8 mouse cellular contexts compared by ENCODE assay signal in genomic region chr2:78870443-78871025, GRCm38 (mm10). TPM values are rescaled to one million over a fixed set of nuclear protein-coding genes. Genes with fewer than 3 reads are reported as not detected.
DNase-seq lines count a peak whose midpoint lies in the region; ATAC-seq and TF ChIP-seq lines count a peak whose summit lies in the region.

No protein-coding gene starts in this region.

- WGBS in kidney, postnatal 0 days, result 9% methylated on average over 10 of the region's 10 CpGs
- 8% methylated on average over 10 of the region's 10 CpGs for WGBS in intestine, embryonic 15.5 days
- WGBS in midbrain, embryonic 16.5 days, result 3% methylated on average over 10 of the region's 10 CpGs

- H3K4me2 ChIP-seq in kidney, postnatal 0 days (ENCODE audit: low read length), result peak overlapping the region; percentile 83
- peak overlapping the region; percentile 70 for H3K4me2 ChIP-seq in intestine, embryonic 15.5 days (replicated peaks)
- H3K4me2 ChIP-seq in midbrain, embryonic 16.5 days (ENCODE audit: low read length), result peak overlapping the region; percentile 81

- H3K4me1 ChIP-seq in kidney, postnatal 0 days (replicated peaks; ENCODE audit: insufficient read depth, low read length), result peaks cover 18% of the 10 kb centered on the region
- peaks cover 63% of the 10 kb centered on the region for H3K4me1 ChIP-seq in erythroblast, embryonic 14.5 days (ENCODE audit: control insufficient read depth)
- H3K4me1 ChIP-seq in intestine, embryonic 15.5 days (replicated peaks), result peaks cover 14% of the 10 kb centered on the region; the same call in 1 of the 2 replicates
- H3K4me1 ChIP-seq in midbrain, embryonic 16.5 days (ENCODE audit: control insufficient read depth, insufficient read depth, low read length), result peaks cover 29% of the 10 kb centered on the region

- peak overlapping the region; percentile 99 for H3K9ac ChIP-seq in kidney, postnatal 0 days (ENCODE audit: low read depth, low read length)
- H3K9ac ChIP-seq in intestine, embryonic 15.5 days, result peak overlapping the region; percentile 90
- H3K9ac ChIP-seq in midbrain, embryonic 16.5 days (ENCODE audit: low read depth, low read length), result peak overlapping the region; percentile 97

- H3K27ac ChIP-seq in kidney, postnatal 0 days, result 0 out of 2 replicates have a peak overlapping the region, but pooled peaks have one; percentile 47
- 0 out of 2 replicates have a peak overlapping the region, but pooled peaks have one; percentile 30 for H3K27ac ChIP-seq in intestine, embryonic 15.5 days
- H3K27ac ChIP-seq in midbrain, embryonic 16.5 days (ENCODE audit: low read length), result peak overlapping the region; percentile 98

- H3K9me3 ChIP-seq in kidney, postnatal 0 days (replicated peaks; ENCODE audit: low read length), result no peaks in the 10 kb centered on the region
- H3K9me3 ChIP-seq in erythroblast, embryonic 14.5 days (ENCODE audit: control insufficient read depth, low read length), result no peaks in the 10 kb centered on the region
- H3K9me3 ChIP-seq in intestine, embryonic 15.5 days, result no peaks in the 10 kb centered on the region
- no peaks in the 10 kb centered on the region for H3K9me3 ChIP-seq in midbrain, embryonic 16.5 days (replicated peaks; ENCODE audit: control insufficient read depth, low read length, poor library complexity, severe bottlenecking)

- DNase-seq in kidney, postnatal 0 days (ENCODE audit: low spot score), result no peak
- DNase-seq in kidney, adult 9 months, result no peak
- DNase-seq in adrenal gland, adult 8-10 months, result peak; percentile 13
- no peak for DNase-seq in left cerebral cortex, adult 9 months (ENCODE audit: low spot score in 2 of 2)

- no peak for ATAC-seq in kidney, postnatal 0 days (replicated peaks; ENCODE audit: low FRiP score, low read depth)
- no peak for ATAC-seq in intestine, embryonic 15.5 days
- no peak for ATAC-seq in midbrain, embryonic 16.5 days
- no peak for ATAC-seq in granulocyte monocyte progenitor cell, adult 5-6 weeks (replicated peaks; ENCODE audit: poor library complexity, severe bottlenecking)

- H3K4me3 ChIP-seq in kidney, postnatal 0 days (replicated peaks; ENCODE audit: low read depth, low read length), result peak overlapping the region; percentile 93
- peak overlapping the region; percentile 91 for H3K4me3 ChIP-seq in erythroblast, embryonic 14.5 days (replicated peaks)
- H3K4me3 ChIP-seq in intestine, embryonic 15.5 days (replicated peaks), result peak overlapping the region; percentile 66
- peak overlapping the region; percentile 65 for H3K4me3 ChIP-seq in midbrain, embryonic 16.5 days (ENCODE audit: low read depth, low read length)

- no peaks in the 10 kb centered on the region for H3K36me3 ChIP-seq in kidney, postnatal 0 days (ENCODE audit: insufficient read depth, low read length)
- peaks cover 52% of the 10 kb centered on the region for H3K36me3 ChIP-seq in erythroblast, embryonic 14.5 days (ENCODE audit: control insufficient read depth)
- H3K36me3 ChIP-seq in intestine, embryonic 15.5 days, result no peaks in the 10 kb centered on the region
- H3K36me3 ChIP-seq in midbrain, embryonic 16.5 days (ENCODE audit: control insufficient read depth, insufficient read depth, low read length), result no peaks in the 10 kb centered on the region

- no peaks in the 10 kb centered on the region for H3K27me3 ChIP-seq in kidney, postnatal 0 days (ENCODE audit: insufficient read depth, low read length)
- H3K27me3 ChIP-seq in erythroblast, embryonic 14.5 days (ENCODE audit: control insufficient read depth), result no peaks in the 10 kb centered on the region
- no peaks in the 10 kb centered on the region for H3K27me3 ChIP-seq in intestine, embryonic 15.5 days (replicated peaks)
- H3K27me3 ChIP-seq in midbrain, embryonic 16.5 days (ENCODE audit: control insufficient read depth, insufficient read depth, low read depth, low read length), result no peaks in the 10 kb centered on the region

- no peak for TF ChIP-seq CTCF in kidney, postnatal 0 days (IDR thresholded peaks at IDR 0.05; ENCODE audit: low read depth)

RNA-seq across cellular contexts. Expression of gene Ube2e3, which starts 2.6 kb away (rescaled TPM):
- polyA plus RNA-seq in kidney, postnatal 0 days (2015; fragmentation: Nextera tagmentation; extraction: Ambion mirVana), result 134 and 140 TPM in 2 replicates
- total RNA-seq in adrenal gland, adult 8-10 months (2022), result 10 to 100 TPM; 39.6 to 52.0 (median 45.0) TPM
- polyA plus RNA-seq in erythroblast, embryonic 14.5 days (2012), result 26.8 and 37.8 TPM in 2 replicates
- polyA plus RNA-seq in intestine, embryonic 15.5 days (2015; fragmentation: Nextera tagmentation; extraction: Ambion mirVana), result 95.8 and 110 TPM in 2 replicates
- 263 and 296 TPM in 2 replicates for polyA plus RNA-seq in midbrain, embryonic 16.5 days (2015; fragmentation: Nextera tagmentation; extraction: Ambion mirVana)
- total RNA-seq in granulocyte monocyte progenitor cell, adult 5-6 weeks (2014; fragmentation: Nextera tagmentation), result 50.5 and 62.7 TPM in 2 replicates
- 39.7 and 40.2 TPM in 2 replicates for total RNA-seq in granulocyte monocyte progenitor cell, adult 5-6 weeks (2017)

Comparison
In these comparisons a context has a peak if more than half of its experiments do, and no peak if none do; other contexts are left out.
1. H3K27ac ChIP-seq: peak in every context shown above with its lines; median percentile 98 in midbrain, embryonic 16.5 days; 47 in kidney, postnatal 0 days; 30 in intestine, embryonic 15.5 days.